24 mouse cellular contexts compared by ENCODE assay signal in the genomic region with DNA sequence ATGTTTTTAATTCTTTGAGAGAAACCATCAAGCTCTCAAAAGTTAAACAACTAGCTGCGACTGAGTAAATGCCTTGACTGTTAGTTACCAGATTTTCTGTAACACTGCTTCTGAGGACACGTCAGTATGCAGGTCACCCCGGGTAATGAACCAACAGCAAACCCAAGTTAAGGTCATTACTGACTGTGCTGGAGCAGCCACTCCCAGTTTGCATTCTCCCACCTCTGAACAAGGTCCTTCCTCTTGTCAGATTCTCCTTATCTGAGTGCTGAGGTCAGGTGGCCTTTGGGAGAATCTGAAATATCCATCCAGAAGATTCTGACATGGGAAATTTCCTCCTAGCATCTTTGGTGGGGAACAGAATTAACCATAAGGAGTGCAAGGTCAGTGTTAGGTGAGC. TPM values are rescaled to one million over a fixed set of nuclear protein-coding genes. Genes with fewer than 3 reads are reported as not detected.
A peak's percentile ranks its signal among the peaks of the same experiment; 100 is the strongest.
DNase-seq lines count a peak whose midpoint lies in the region; ATAC-seq and TF ChIP-seq lines count a peak whose summit lies in the region.
"Had no signal": no experiment of that assay in that cellular context is flagged by ENCODE, and none has a peak within 500 bp of the region (broad histone marks: within the 10 kb centered on the region; RNA-seq: fewer than 3 reads in every experiment).

No protein-coding gene starts in this region.

- peaks cover 4% of the 10 kb centered on the region for H3K4me1 ChIP-seq in intestine, embryonic 15.5 days (replicated peaks)
- no peaks in the 10 kb centered on the region for H3K4me1 ChIP-seq in intestine, postnatal 0 days (replicated peaks; ENCODE audit: control insufficient read depth, insufficient read depth, low read length)
- H3K4me1 ChIP-seq in midbrain, embryonic 11.5 days (ENCODE audit: control insufficient read depth, insufficient read depth, low read length): no peaks in the 10 kb centered on the region
- peaks cover 2% of the 10 kb centered on the region for H3K4me1 ChIP-seq in midbrain, embryonic 15.5 days

- no peak for TF ChIP-seq CTCF in intestine, postnatal 0 days (IDR thresholded peaks at IDR 0.05; ENCODE audit: low read depth)

- H3K4me2 ChIP-seq in intestine, embryonic 15.5 days (replicated peaks): no peak overlapping the region
- H3K4me2 ChIP-seq in intestine, postnatal 0 days (replicated peaks; ENCODE audit: low read depth): no peak overlapping the region
- no peak overlapping the region for H3K4me2 ChIP-seq in midbrain, embryonic 11.5 days
- H3K4me2 ChIP-seq in midbrain, embryonic 15.5 days: no peak overlapping the region
- H3K4me2 ChIP-seq: embryonic facial prominence, embryonic 12.5 days; forebrain, embryonic 13.5 days; forebrain, embryonic 15.5 days had no signal

- H3K9me3 ChIP-seq in intestine, embryonic 15.5 days: no peaks in the 10 kb centered on the region
- no peaks in the 10 kb centered on the region for H3K9me3 ChIP-seq in intestine, postnatal 0 days (ENCODE audit: control insufficient read depth)
- no peaks in the 10 kb centered on the region for H3K9me3 ChIP-seq in midbrain, embryonic 11.5 days (ENCODE audit: control insufficient read depth, low read length)
- H3K9me3 ChIP-seq in midbrain, embryonic 15.5 days: no peaks in the 10 kb centered on the region
- H3K9me3 ChIP-seq: embryonic facial prominence, embryonic 10.5 days; embryonic facial prominence, embryonic 12.5 days; forebrain, embryonic 13.5 days; forebrain, embryonic 15.5 days; G1E had no signal

- H3K27ac ChIP-seq in intestine, embryonic 15.5 days: no peak overlapping the region
- H3K27ac ChIP-seq in intestine, postnatal 0 days (ENCODE audit: low read depth, low read length): no peak overlapping the region
- no peak overlapping the region for H3K27ac ChIP-seq in midbrain, embryonic 11.5 days (ENCODE audit: low read depth, low read length)
- H3K27ac ChIP-seq in midbrain, embryonic 15.5 days: no peak overlapping the region
- H3K27ac ChIP-seq: embryonic facial prominence, embryonic 10.5 days; embryonic facial prominence, embryonic 12.5 days; forebrain, embryonic 13.5 days; forebrain, embryonic 15.5 days had no signal

- no peaks in the 10 kb centered on the region for H3K36me3 ChIP-seq in intestine, embryonic 15.5 days
- no peaks in the 10 kb centered on the region for H3K36me3 ChIP-seq in intestine, postnatal 0 days (ENCODE audit: control insufficient read depth, insufficient read depth)
- no peaks in the 10 kb centered on the region for H3K36me3 ChIP-seq in midbrain, embryonic 11.5 days (ENCODE audit: control insufficient read depth, insufficient read depth, low read length)
- no peaks in the 10 kb centered on the region for H3K36me3 ChIP-seq in midbrain, embryonic 15.5 days (replicated peaks)
- H3K36me3 ChIP-seq: embryonic facial prominence, embryonic 10.5 days; embryonic facial prominence, embryonic 12.5 days; forebrain, embryonic 15.5 days; G1E had no signal

- intact Hi-C loops in heart, postnatal 36 days (cut with DNase I): no loop called here

- WGBS in intestine, embryonic 15.5 days: 48% methylated on average over 3 of the region's 3 CpGs
- 41% methylated on average over 3 of the region's 3 CpGs for WGBS in intestine, postnatal 0 days
- WGBS in midbrain, embryonic 11.5 days: 80% methylated on average over 3 of the region's 3 CpGs
- WGBS in midbrain, embryonic 15.5 days: 85% methylated on average over 3 of the region's 3 CpGs

- peak; percentile 59 for DNase-seq in heart, adult 11 months
- no peak for DNase-seq in heart, postnatal 36 days
- peak; percentile 47 for DNase-seq in midbrain, embryonic 11.5 days (ENCODE audit: low spot score, missing footprints)
- DNase-seq: adrenal gland, adult 8-10 months; adrenal gland, postnatal 14 days; adrenal gland, postnatal 36 days; B cell, adult 2 months; cerebellum, adult 11-12 months; cerebellum, adult 2 months; cerebellum, adult 9-10 months; cerebellum, postnatal 10 days; cerebellum, postnatal 25 days had no signal

- H3K27me3 ChIP-seq in intestine, embryonic 15.5 days (replicated peaks): no peaks in the 10 kb centered on the region
- H3K27me3 ChIP-seq in intestine, postnatal 0 days (replicated peaks; ENCODE audit: control insufficient read depth, insufficient read depth, low read length): peaks cover 5% of the 10 kb centered on the region; the same call in 1 of the 2 replicates
- H3K27me3 ChIP-seq in midbrain, embryonic 11.5 days (ENCODE audit: control insufficient read depth, insufficient read depth, low read length): peaks cover under 1% of the 10 kb centered on the region; the same call in 1 of the 2 replicates
- no peaks in the 10 kb centered on the region; the same call in 1 of the 2 replicates for H3K27me3 ChIP-seq in midbrain, embryonic 15.5 days (replicated peaks)
- H3K27me3 ChIP-seq: CH12.LX; forebrain, embryonic 13.5 days; forebrain, embryonic 15.5 days; Patski had no signal

- H3K4me3 ChIP-seq in intestine, embryonic 15.5 days (replicated peaks): no peak overlapping the region
- H3K4me3 ChIP-seq in intestine, postnatal 0 days (ENCODE audit: low read depth, low read length): no peak overlapping the region
- no peak overlapping the region for H3K4me3 ChIP-seq in midbrain, embryonic 11.5 days (ENCODE audit: low read depth, low read length)
- no peak overlapping the region for H3K4me3 ChIP-seq in midbrain, embryonic 15.5 days
- H3K4me3 ChIP-seq: embryonic facial prominence, embryonic 10.5 days; embryonic facial prominence, embryonic 12.5 days; forebrain, embryonic 13.5 days; forebrain, embryonic 15.5 days had no signal

- peak; percentile 42; the same call in 1 of the 2 replicates for ATAC-seq in intestine, embryonic 15.5 days
- ATAC-seq in intestine, postnatal 0 days: no peak
- no peak for ATAC-seq in midbrain, embryonic 11.5 days (ENCODE audit: low FRiP score)
- ATAC-seq in midbrain, embryonic 15.5 days (replicated peaks): no peak
- ATAC-seq: activated CD4-positive, CD25-positive, alpha-beta regulatory T cell, adult 4 months; CD4-positive, CD25-positive, alpha-beta regulatory T cell, adult 4 months; forebrain, embryonic 13.5 days; forebrain, embryonic 15.5 days; Patski had no signal

- no peak overlapping the region for H3K9ac ChIP-seq in intestine, embryonic 15.5 days
- H3K9ac ChIP-seq in intestine, postnatal 0 days (ENCODE audit: low read depth, low read length): no peak overlapping the region
- H3K9ac ChIP-seq in midbrain, embryonic 11.5 days (ENCODE audit: low read length): no peak overlapping the region
- H3K9ac ChIP-seq in midbrain, embryonic 15.5 days: no peak overlapping the region
- H3K9ac ChIP-seq: embryonic facial prominence, embryonic 12.5 days; forebrain, embryonic 13.5 days; forebrain, embryonic 15.5 days had no signal

RNA-seq across cellular contexts. Expression of gene Ggta1, which starts 4.8 kb away (rescaled TPM):
- total RNA-seq in heart, postnatal 36 days (2021): 10 to 100 TPM; 19.0 to 22.5 TPM
- 18.0 and 18.5 TPM in 2 replicates for polyA plus RNA-seq in intestine, embryonic 15.5 days (2015; fragmentation: Nextera tagmentation; extraction: Ambion mirVana)
- polyA plus RNA-seq in intestine, postnatal 0 days (2015; fragmentation: Nextera tagmentation; extraction: Ambion mirVana): 6.4 and 7.0 TPM in 2 replicates
- 6.3 TPM in 2 replicates for polyA plus RNA-seq in midbrain, embryonic 11.5 days (2014; fragmentation: Nextera tagmentation; extraction: Ambion mirVana)
- polyA plus RNA-seq in midbrain, embryonic 15.5 days (2015; fragmentation: Nextera tagmentation; extraction: Ambion mirVana): 6.3 and 6.6 TPM in 2 replicates

Comparison
In these comparisons a context has a peak if more than half of its experiments do, and no peak if none do; other contexts are left out.
1. DNase-seq: peak in heart, adult 11 months (single experiment) and midbrain, embryonic 11.5 days (single experiment); none in heart, postnatal 36 days (0 of 2).